Mouse (Mus musculus): ENCODE measurements around the gene Epyc. TPM values are rescaled to one million over a fixed set of nuclear protein-coding genes. Genes with fewer than 3 reads are reported as not detected.
"Not testable (repeated sequence)": the region's sequence is repeated elsewhere in the genome, so short reads cannot be mapped to it uniquely, and the experiment has no call there.

The Epyc gene
- polyA plus RNA-seq, 1 experiment from 2014 or later, result 4.8 TPM

GRCm38 (mm10) chr10:97715289-97715906 lies 71.5 kb downstream of the Epyc start:
- Histone ChIP-seq H3K4me2 (replicated peaks) (no peak overlapping the region), H3K4me1 (no peaks in the 10 kb centered on the region), H3K9ac (no peak overlapping the region), H3K36me3 (no peaks in the 10 kb centered on the region), H3K27ac (no peak overlapping the region), H3K9me3 (no peaks in the 10 kb centered on the region), H3K4me3 (no peak overlapping the region), H3K27me3 (no peaks in the 10 kb centered on the region)
- WGBS, result 78% methylated on average over 3 of the region's 3 CpGs
- ATAC-seq (ENCODE audit: insufficient number of reproducible peaks, insufficient read depth, low FRiP score, low TSS enrichment), result no peak

- WGBS, result 59% methylated on average over 1 of the region's 1 CpGs
- H3K9ac ChIP-seq, result no peak overlapping the region
Observed at GRCm38 (mm10) chr10:97717233-97717632, 73.4 kb downstream of the Epyc start.

GRCm38 (mm10) chr10:97718021-97718420 lies 74.2 kb downstream of the Epyc start:
- Histone ChIP-seq H3K27me3 (no peaks in the 10 kb centered on the region), H3K4me2 (replicated peaks) (no peak overlapping the region), H3K27ac (no peak overlapping the region), H3K4me1 (no peaks in the 10 kb centered on the region), H3K36me3 (no peaks in the 10 kb centered on the region), H3K4me3 (no peak overlapping the region), H3K9ac (no peak overlapping the region), H3K9me3 (no peaks in the 10 kb centered on the region)
- WGBS, result 71% methylated on average over 2 of the region's 2 CpGs
- no peak for ATAC-seq (ENCODE audit: insufficient number of reproducible peaks, insufficient read depth, low FRiP score, low TSS enrichment)

More at GRCm38 (mm10) chr10:97717233-97717632, 73.4 kb downstream of the Epyc start:
- Histone ChIP-seq H3K27me3 (no peaks in the 10 kb centered on the region), H3K27ac (no peak overlapping the region), H3K4me2 (replicated peaks) (no peak overlapping the region), H3K9me3 (no peaks in the 10 kb centered on the region), H3K4me1 (no peaks in the 10 kb centered on the region), H3K36me3 (no peaks in the 10 kb centered on the region), H3K4me3 (no peak overlapping the region)
- no peak for ATAC-seq (ENCODE audit: insufficient number of reproducible peaks, insufficient read depth, low FRiP score, low TSS enrichment)

GRCm38 (mm10) chr10:97720625-97721024 lies 76.8 kb downstream of the Epyc start:
- Histone ChIP-seq H3K4me3 (no peak overlapping the region), H3K27ac (no peak overlapping the region), H3K27me3 (no peaks in the 10 kb centered on the region), H3K9ac (no peak overlapping the region), H3K4me1 (no peaks in the 10 kb centered on the region), H3K9me3 (no peaks in the 10 kb centered on the region), H3K4me2 (replicated peaks) (no peak overlapping the region), H3K36me3 (no peaks in the 10 kb centered on the region)
- ATAC-seq (ENCODE audit: insufficient number of reproducible peaks, insufficient read depth, low FRiP score, low TSS enrichment), result no peak
- WGBS, result 94% methylated on average over 1 of the region's 1 CpGs

GRCm38 (mm10) chr10:97722709-97723108 lies 78.8 kb downstream of the Epyc start:
- H3K4me2 ChIP-seq (replicated peaks), result no peak overlapping the region
- no peak for ATAC-seq (ENCODE audit: insufficient number of reproducible peaks, insufficient read depth, low FRiP score, low TSS enrichment)
- H3K27ac ChIP-seq, result no peak overlapping the region
- 93% methylated on average over 9 of the region's 9 CpGs for WGBS
- H3K36me3 ChIP-seq, result no peaks in the 10 kb centered on the region
- no peaks in the 10 kb centered on the region for H3K4me1 ChIP-seq
- no peak overlapping the region for H3K4me3 ChIP-seq
- no peak overlapping the region for H3K9ac ChIP-seq
- no peaks in the 10 kb centered on the region for H3K27me3 ChIP-seq
- H3K9me3 ChIP-seq, result no peaks in the 10 kb centered on the region

- H3K9ac ChIP-seq, result no peak overlapping the region
- no peaks in the 10 kb centered on the region for H3K4me1 ChIP-seq
- H3K4me3 ChIP-seq, result no peak overlapping the region
- H3K36me3 ChIP-seq, result no peaks in the 10 kb centered on the region
- H3K27me3 ChIP-seq, result no peaks in the 10 kb centered on the region
- H3K4me2 ChIP-seq (replicated peaks), result no peak overlapping the region
- H3K27ac ChIP-seq, result no peak overlapping the region
- WGBS, result 31% methylated on average over 1 of the region's 1 CpGs
- H3K9me3 ChIP-seq, result no peaks in the 10 kb centered on the region
- ATAC-seq (ENCODE audit: insufficient number of reproducible peaks, insufficient read depth, low FRiP score, low TSS enrichment), result no peak
Observed at GRCm38 (mm10) chr10:97725929-97726328, 82.1 kb downstream of the Epyc start.

- H3K27me3 ChIP-seq; H3K9me3 ChIP-seq; H3K27ac ChIP-seq; H3K36me3 ChIP-seq; H3K4me3 ChIP-seq; H3K4me2 ChIP-seq (replicated peaks); H3K9ac ChIP-seq; ATAC-seq (ENCODE audit: insufficient number of reproducible peaks, insufficient read depth, low FRiP score, low TSS enrichment); H3K4me1 ChIP-seq: not testable (repeated sequence)
Observed at GRCm38 (mm10) chr10:97726655-97727054, 82.8 kb downstream of the Epyc start, which contains the start of gene C030005K15Rik. Gene C030005K15Rik, minus strand, starts transcription at chr10:97726755.

Other genes starting within 250 kb of the Epyc start
- 79.0 and 87.0 TPM in 2 replicates for gene Dcn, start 164.5 kb upstream of the Epyc start, polyA plus RNA-seq (2016; fragmentation: Nextera tagmentation; extraction: Ambion mirVana)
- gene Lum, start 78.9 kb upstream of the Epyc start, polyA plus RNA-seq (2016; fragmentation: Nextera tagmentation; extraction: Ambion mirVana), result 151 and 185 TPM in 2 replicates
- gene Kera, start 37.2 kb upstream of the Epyc start, polyA plus RNA-seq (2016; fragmentation: Nextera tagmentation; extraction: Ambion mirVana), result 6.6 and 6.7 TPM in 2 replicates
- gene Ccer1, start 49.0 kb downstream of the Epyc start, polyA plus RNA-seq (2016; fragmentation: Nextera tagmentation; extraction: Ambion mirVana), result not detected in 2 replicates
- not detected in 2 replicates for gene C030005K15Rik, start 82.7 kb downstream of the Epyc start, polyA plus RNA-seq (2016; fragmentation: Nextera tagmentation; extraction: Ambion mirVana)